Mouse (Mus musculus) embryonic facial prominence, embryonic 15.5 days (tissue): ENCODE measurements around the gene Mcrip1. TPM values are rescaled to one million over a fixed set of nuclear protein-coding genes. Genes with fewer than 3 reads are reported as not detected.
"Not testable (repeated sequence)": the region's sequence is repeated elsewhere in the genome, so short reads cannot be mapped to it uniquely, and the experiment has no call there.

Experiments
- ATAC-seq: fragments of 200-750 bp; cut with Nextera tagmentation; 2 replicates; pipeline ENCODE4 v1.8.0; 2017; ENCODE audit warnings: low read depth, moderate TSS enrichment; ENCODE audit not compliant: insufficient number of reproducible peaks, low FRiP score, low TSS enrichment
- H3K27ac ChIP-seq: fragments of 300-500 bp; sonication (generic); replicated peaks from 2 replicates; pipeline ENCODE4 v1.5.1; 2015; ENCODE audit warnings: mild to moderate bottlenecking, inconsistent platforms
- H3K27me3 ChIP-seq: fragments of 300-500 bp; sonication (generic); 2 replicates; pipeline ENCODE4 v1.6.1; 2015; ENCODE audit warnings: inconsistent platforms
- H3K36me3 ChIP-seq: fragments of 300-500 bp; sonication (generic); 2 replicates; pipeline ENCODE4 v1.6.1; 2015; ENCODE audit warnings: mild to moderate bottlenecking, inconsistent platforms
- H3K4me1 ChIP-seq: fragments of 300-500 bp; sonication (generic); 2 replicates; pipeline ENCODE4 v1.6.1; 2015; ENCODE audit warnings: inconsistent platforms
- H3K4me2 ChIP-seq: fragments of 300-500 bp; sonication (generic); replicated peaks from 2 replicates; pipeline ENCODE4 v1.6.1; 2015; ENCODE audit warnings: mild to moderate bottlenecking, inconsistent platforms
- H3K4me3 ChIP-seq: fragments of 300-500 bp; sonication (generic); replicated peaks from 2 replicates; pipeline ENCODE4 v1.5.1; 2015; ENCODE audit warnings: mild to moderate bottlenecking, inconsistent platforms
- H3K9ac ChIP-seq: fragments of 300-500 bp; sonication (generic); 2 replicates; pipeline ENCODE4 v1.6.1; 2015; ENCODE audit warnings: inconsistent platforms
- H3K9me3 ChIP-seq: fragments of 300-500 bp; sonication (generic); replicated peaks from 2 replicates; pipeline ENCODE4 v1.6.1; 2016; ENCODE audit warnings: inconsistent platforms
- WGBS: fragments of 180-500 bp; shearing (Covaris S2); methylation state at CpG from one replicate; pipeline ENCODE4 v1.1.7; 2015; 5-methylcytosine and 5-hydroxymethylcytosine counted together
- polyA plus RNA-seq: library from polyadenylated mRNA; unstranded; fragments of >200 nt; fragmentation: Nextera tagmentation; extraction: Ambion mirVana; gene quantifications from 2 replicates; pipeline ENCODE4 v1.2.1, GENCODE M21; 2015

Gene Mcrip1
- polyA plus RNA-seq, 1 experiment from 2014 or later = 237 TPM

DNA sequence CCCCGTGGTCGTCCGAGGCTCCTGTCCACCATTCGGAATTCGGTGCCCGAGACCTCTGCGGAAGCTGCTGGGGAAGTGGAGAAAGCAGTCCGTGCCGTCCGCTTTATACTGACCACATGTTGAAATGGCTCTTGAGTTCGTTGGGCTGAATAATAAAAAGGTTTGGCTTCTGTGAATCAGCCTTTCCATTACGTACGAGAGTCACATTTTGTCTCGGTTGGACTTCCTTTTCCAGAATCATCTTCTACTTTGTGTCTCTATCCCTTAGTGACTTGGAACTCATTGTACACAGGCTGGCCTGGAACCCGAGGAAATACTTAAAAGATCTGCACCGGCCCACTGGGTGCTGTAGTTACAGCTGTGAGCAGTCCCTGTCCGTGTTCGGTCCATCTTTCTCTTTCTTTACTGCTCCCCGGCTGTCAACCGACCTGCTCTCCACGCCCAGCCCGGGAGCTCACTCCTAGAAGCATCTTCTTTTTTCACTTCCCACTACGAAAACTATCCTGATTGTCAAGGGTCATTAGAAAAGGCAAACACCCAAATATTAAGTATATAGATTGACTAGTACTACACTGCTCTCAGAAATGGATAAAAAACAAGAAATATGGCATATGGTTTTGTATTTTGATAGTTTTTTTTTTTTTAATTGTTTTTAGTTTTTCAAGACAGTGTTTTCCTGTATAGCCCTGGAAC lies 24.2 kb upstream of the Mcrip1 start:
- WGBS = under 1% methylated on average over 23 of the region's 23 CpGs
- ATAC-seq = no peak
- H3K9ac ChIP-seq = peak overlapping the region; percentile 90
- H3K36me3 ChIP-seq = peaks cover 43% of the 10 kb centered on the region
- H3K4me3 ChIP-seq = peak overlapping the region; percentile 97
- H3K27me3 ChIP-seq = no peaks in the 10 kb centered on the region
- peak overlapping the region; percentile 68 for H3K4me2 ChIP-seq
- H3K27ac ChIP-seq = peak overlapping the region; percentile 98
- H3K4me1 ChIP-seq = peaks cover 27% of the 10 kb centered on the region
- no peaks in the 10 kb centered on the region for H3K9me3 ChIP-seq

DNA sequence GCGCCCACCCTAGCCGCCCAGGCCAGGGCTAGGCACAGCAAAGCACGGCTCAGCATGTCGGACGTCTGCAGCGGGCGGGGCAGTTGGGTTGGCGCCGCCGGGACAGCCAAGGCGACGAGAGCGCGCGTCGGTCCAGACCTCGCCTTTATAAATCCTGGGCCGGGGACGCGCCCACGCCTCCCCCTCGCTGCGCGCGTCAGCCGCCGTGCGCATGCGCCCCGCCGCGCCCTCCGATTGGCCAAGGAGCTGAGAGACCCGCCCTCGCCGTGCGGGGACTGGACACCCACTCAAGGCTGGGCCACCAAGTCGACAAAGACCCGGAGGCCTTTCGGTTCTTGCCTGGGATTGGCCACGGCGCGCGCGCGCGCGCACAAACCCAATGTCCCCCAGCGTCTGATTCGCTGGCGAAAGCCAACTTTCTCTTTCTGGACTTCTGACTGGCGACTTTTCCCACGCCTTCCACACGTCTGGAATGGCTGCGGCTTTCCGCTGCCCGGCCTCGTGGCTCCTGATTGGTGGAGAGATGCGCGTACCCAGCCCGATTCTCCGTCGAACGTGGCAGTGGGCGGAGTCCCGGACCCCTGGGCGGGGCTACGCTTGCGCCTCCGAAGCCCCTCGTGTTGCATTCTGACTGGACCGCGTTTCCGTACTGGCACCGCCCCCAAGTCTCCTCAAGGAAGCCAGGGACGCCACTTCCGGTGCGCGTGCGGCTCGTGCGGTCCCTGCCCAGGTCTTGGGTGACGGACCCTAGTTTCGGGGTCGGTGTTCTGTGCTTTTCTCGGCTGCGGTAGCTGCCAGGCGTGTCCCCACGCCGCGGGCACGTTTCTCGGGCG lies 23.4 kb upstream of the Mcrip1 start, which contains the start of gene P4hb:
Gene P4hb, minus strand, starts transcription at position 502 of the 833 bp plus-strand sequence.
- Histone ChIP-seq H3K4me2 (peak within 1 kb of the TSS; percentile 75), H3K9ac (peak within 1 kb of the TSS; percentile 94), H3K4me3 (peak within 1 kb of the TSS; percentile 97), H3K36me3 (peaks cover 43% of the 10 kb centered on the region), H3K4me1 (peaks cover 25% of the 10 kb centered on the region), H3K27ac (peak within 1 kb of the TSS; percentile 98), H3K9me3 (no peaks in the 10 kb centered on the region), H3K27me3 (no peaks in the 10 kb centered on the region)
- WGBS = under 1% methylated on average over 94 of the region's 94 CpGs
- ATAC-seq = peak; percentile 96

DNA sequence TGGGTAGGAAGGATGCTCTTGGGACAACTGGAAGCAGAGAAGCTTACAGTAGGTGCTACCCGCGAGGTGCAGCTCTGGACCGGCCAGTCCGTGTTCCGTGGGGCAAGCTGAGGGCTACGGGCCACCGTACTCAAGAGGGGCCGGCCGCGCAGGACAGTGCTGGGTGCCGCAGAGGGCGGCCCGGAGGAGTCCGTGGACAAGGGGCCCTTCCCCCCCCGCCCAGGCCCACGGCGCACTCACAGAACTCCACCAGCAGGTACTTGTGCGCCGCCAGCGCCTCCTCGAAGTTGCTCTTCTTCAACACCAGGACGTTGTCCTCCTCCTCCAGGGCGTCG lies 22.9 kb upstream of the Mcrip1 start:
- under 1% methylated on average over 22 of the region's 24 CpGs for WGBS
- Histone ChIP-seq H3K36me3 (peaks cover 43% of the 10 kb centered on the region), H3K4me2 (peak overlapping the region; percentile 75), H3K9me3 (no peaks in the 10 kb centered on the region), H3K27me3 (no peaks in the 10 kb centered on the region), H3K9ac (peak overlapping the region; percentile 94), H3K4me3 (peak overlapping the region; percentile 97), H3K4me1 (peaks cover 25% of the 10 kb centered on the region), H3K27ac (peak overlapping the region; percentile 98)
- peak; percentile 15 for ATAC-seq

DNA sequence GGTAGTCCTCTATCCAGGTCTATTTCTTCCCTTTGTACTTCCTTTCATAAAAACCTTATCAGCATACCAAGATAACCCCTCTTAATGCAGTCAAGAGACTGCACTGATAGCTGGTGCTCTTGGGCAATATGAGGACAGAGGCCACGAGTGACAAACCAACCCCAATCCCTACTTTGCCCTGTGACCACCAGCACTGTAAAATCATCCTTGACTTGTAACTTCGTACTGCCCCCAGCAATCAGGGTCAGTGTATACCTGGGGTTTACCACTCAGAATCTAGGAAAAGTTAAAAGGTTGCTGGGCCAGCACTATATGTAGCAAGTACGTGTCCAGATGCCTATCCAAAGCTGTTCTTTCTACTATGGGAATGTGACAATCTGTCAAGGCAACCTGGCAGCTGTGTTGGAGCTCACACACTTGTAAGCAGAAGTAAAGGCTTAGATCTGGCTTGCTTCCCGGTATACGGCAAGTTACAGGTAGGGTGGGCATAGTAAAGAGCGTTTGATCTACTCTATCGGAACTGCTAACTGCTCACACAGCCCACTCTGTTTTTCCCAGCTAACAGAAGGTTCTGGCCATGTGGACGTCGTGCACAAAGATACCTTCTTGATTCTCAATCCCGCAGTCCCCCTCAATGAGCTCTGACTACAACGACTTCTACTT lies 22.4 kb upstream of the Mcrip1 start:
- H3K9me3 ChIP-seq = no peaks in the 10 kb centered on the region
- no peaks in the 10 kb centered on the region for H3K27me3 ChIP-seq
- 8% methylated on average over 11 of the region's 11 CpGs for WGBS
- peaks cover 25% of the 10 kb centered on the region for H3K4me1 ChIP-seq
- H3K4me3 ChIP-seq = peak overlapping the region; percentile 97
- H3K27ac ChIP-seq = peak overlapping the region; percentile 98
- no peak for ATAC-seq
- H3K9ac ChIP-seq = peak overlapping the region; percentile 94
- H3K4me2 ChIP-seq = peak overlapping the region; percentile 75
- peaks cover 43% of the 10 kb centered on the region for H3K36me3 ChIP-seq

DNA sequence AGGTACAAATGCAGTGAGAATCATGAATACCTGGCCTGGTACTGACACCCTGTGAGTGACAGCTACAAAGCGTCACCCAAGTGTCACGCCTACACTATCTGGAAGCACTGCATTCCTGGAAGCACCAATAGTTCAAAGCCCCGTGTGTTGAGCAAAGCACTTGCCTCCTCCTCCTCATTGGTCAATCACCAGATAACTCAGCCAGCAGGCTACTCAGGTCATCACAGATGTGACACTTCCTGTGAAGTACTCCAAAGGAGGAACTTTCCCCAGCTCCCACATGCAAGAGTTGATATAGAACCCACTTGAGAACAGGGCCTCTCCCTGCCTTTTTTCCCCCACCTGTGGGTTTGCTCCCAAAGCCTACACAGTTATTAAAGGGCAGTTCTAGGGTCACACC lies 21.6 kb upstream of the Mcrip1 start:
- H3K4me3 ChIP-seq = peak overlapping the region; percentile 97
- H3K9ac ChIP-seq = peak overlapping the region; percentile 94
- H3K4me1 ChIP-seq = peaks cover 25% of the 10 kb centered on the region
- peak overlapping the region; percentile 75 for H3K4me2 ChIP-seq
- no peaks in the 10 kb centered on the region for H3K27me3 ChIP-seq
- no peak overlapping the region for H3K27ac ChIP-seq
- no peak for ATAC-seq
- no peaks in the 10 kb centered on the region for H3K9me3 ChIP-seq
- peaks cover 49% of the 10 kb centered on the region for H3K36me3 ChIP-seq
- 59% methylated on average over 3 of the region's 3 CpGs for WGBS

DNA sequence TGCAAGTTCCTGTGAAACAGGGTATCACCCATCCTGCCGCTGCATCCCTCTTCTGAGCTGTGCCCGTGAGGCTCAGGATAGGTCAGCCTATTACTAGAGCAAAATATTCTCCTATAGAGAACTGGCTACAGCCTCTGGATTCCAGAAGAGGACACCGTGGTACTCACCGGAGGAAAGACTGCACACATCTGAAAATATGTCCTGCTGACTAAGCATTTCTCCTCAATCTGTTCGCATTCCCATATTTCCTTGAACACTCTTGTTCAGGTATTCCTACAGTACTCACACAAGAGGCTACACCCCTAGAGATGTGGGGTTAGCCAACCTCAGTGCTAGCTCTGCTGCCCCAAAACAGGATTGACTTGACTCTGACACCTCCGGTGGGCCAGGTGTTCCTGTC lies 18.8 kb upstream of the Mcrip1 start:
- ATAC-seq = no peak
- Histone ChIP-seq H3K9me3 (no peaks in the 10 kb centered on the region), H3K27me3 (no peaks in the 10 kb centered on the region), H3K36me3 (peaks cover 77% of the 10 kb centered on the region), H3K4me3 (no peak overlapping the region), H3K9ac (no peak overlapping the region), H3K4me1 (peaks cover 18% of the 10 kb centered on the region), H3K27ac (no peak overlapping the region), H3K4me2 (no peak overlapping the region)
- WGBS = 91% methylated on average over 6 of the region's 6 CpGs

DNA sequence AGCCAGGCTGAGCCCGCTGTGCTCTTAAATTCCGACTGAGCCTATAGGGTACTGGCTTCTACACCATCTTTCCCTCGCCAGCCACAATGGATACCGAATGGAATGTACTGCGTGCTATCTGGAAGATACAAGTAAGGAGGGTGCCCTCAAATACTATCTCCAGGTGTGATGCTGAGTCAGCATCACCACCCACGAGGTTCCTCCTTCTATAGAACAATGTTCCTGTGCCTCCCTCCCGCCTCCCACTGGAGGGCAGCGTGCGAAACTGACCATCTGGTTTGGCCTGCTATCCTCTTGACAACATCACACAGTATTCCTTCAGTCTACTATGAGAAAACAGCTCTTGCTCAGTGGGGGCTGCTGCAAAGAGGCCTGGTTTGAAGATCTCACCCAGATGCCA lies 15.6 kb upstream of the Mcrip1 start:
- Histone ChIP-seq H3K4me1 (no peaks in the 10 kb centered on the region; the same call in 1 of the 2 replicates), H3K9me3 (no peaks in the 10 kb centered on the region), H3K9ac (no peak overlapping the region), H3K36me3 (peaks cover 96% of the 10 kb centered on the region), H3K27me3 (no peaks in the 10 kb centered on the region), H3K4me2 (no peak overlapping the region), H3K4me3 (no peak overlapping the region), H3K27ac (no peak overlapping the region)
- ATAC-seq = no peak
- WGBS = 83% methylated on average over 9 of the region's 9 CpGs

DNA sequence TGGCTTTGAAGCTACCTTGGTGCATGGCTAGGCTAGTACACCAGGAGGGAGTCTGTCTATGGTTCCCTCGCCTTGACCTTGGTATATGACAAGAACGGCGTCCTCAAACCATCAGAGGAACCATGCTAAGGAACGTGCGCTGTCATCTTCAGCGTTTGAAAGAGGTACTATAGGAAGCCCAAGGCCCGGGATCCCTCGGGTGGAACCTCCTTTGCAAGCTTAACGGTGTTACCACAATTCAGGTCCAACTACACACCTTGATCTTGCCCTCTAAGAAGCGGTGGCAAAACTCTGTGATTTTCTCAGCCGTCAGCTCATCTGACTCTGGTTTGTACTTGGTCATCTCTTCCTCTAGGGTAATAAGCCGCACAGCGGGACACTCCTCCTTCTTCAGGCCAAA lies 13.4 kb upstream of the Mcrip1 start:
- ATAC-seq = no peak
- Histone ChIP-seq H3K4me3 (no peak overlapping the region), H3K27me3 (no peaks in the 10 kb centered on the region), H3K4me1 (no peaks in the 10 kb centered on the region; the same call in 1 of the 2 replicates), H3K27ac (no peak overlapping the region), H3K9me3 (no peaks in the 10 kb centered on the region), H3K36me3 (peaks cover 94% of the 10 kb centered on the region), H3K4me2 (no peak overlapping the region), H3K9ac (no peak overlapping the region)
- 93% methylated on average over 13 of the region's 13 CpGs for whole genome bisulfite sequencing

DNA sequence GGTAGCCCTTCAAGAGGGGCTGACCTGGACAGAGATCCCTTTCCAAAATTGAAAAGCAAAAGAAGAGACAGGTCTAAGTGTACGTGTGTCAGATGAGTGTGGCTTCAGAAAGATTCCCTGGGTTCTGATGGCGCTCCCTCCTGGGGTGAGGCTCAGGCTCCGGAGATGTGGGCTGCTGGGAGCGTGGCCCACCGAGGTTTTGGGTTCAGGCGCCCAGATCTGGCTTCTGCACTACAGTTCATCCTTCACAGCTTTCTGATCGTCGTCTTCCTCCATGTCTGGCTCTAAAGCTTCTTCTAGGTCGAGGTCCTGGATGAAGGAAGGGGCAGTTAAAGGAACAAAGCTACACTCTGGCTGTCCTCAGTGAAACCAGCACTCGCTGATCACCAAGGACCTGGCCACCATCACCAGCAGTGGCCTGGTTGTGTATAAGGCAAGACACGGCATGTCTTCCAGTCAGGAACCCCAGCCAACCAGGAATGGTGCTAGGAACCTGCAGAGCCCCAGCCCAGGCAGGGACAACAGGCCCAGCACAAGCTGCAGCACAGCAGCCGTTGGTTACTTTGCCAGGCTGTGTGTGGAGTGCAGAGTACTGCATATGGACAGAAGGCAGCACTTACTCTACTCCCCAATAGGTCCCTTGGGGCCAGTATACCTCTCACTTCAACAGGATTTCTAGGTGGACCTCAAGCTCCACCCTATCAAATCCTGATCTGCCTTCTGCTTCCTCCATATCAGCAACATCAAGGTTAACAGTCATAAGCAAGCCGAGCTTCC lies 11.6 kb upstream of the Mcrip1 start:
- H3K4me3 ChIP-seq = no peak overlapping the region
- H3K27ac ChIP-seq = no peak overlapping the region
- H3K4me1 ChIP-seq = no peaks in the 10 kb centered on the region
- H3K9ac ChIP-seq = no peak overlapping the region
- ATAC-seq = no peak
- no peaks in the 10 kb centered on the region for H3K27me3 ChIP-seq
- H3K36me3 ChIP-seq = peaks cover 78% of the 10 kb centered on the region
- 0 out of 2 replicates have a peak, but pooled peaks cover 4% of the 10 kb centered on the region for H3K9me3 ChIP-seq
- no peak overlapping the region for H3K4me2 ChIP-seq
- 92% methylated on average over 13 of the region's 13 CpGs for WGBS

DNA sequence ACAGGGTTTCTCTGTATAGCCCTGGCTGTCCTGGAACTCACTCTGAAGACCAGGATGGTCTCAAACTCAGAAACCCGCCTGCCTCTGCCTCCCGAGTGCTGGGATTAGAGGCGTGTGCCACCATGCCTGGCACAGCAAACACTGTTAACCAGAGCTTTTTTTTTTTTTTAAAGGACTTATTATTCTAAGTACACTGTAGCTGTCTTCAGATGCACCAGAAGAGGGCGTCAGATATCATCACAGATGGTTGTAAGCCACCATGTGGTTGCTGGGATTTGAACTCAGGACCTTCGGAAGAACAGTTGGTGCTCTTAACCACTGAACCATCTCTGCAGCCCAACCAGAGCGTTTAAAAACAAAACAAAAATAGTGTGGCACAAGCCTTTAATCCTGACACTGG lies 9.3 kb upstream of the Mcrip1 start:
- H3K9ac ChIP-seq, H3K27ac ChIP-seq, H3K9me3 ChIP-seq, H3K4me3 ChIP-seq, ATAC-seq, H3K4me2 ChIP-seq, H3K27me3 ChIP-seq, H3K4me1 ChIP-seq: not testable (repeated sequence)
- WGBS = 88% methylated on average over 6 of the region's 6 CpGs
- H3K36me3 ChIP-seq = peaks cover 56% of the 10 kb centered on the region
